Mouse (Mus musculus) intestine, embryonic 15.5 days (tissue): Measurements from ENCODE around the gene Mia3. TPM values are rescaled to one million over a fixed set of nuclear protein-coding genes. Genes with fewer than 3 reads are reported as not detected.
"Not testable (repeated sequence)": the region's sequence is repeated elsewhere in the genome, so short reads cannot be mapped to it uniquely, and the experiment has no call there.

Source experiments
- ATAC-seq: fragments of 200-750 bp; cut with Nextera tagmentation; 2 replicates; pipeline ENCODE4 v1.8.0; 2017; ENCODE audit warnings: moderate TSS enrichment, moderate library complexity
- H3K27ac ChIP-seq: fragments of 300-500 bp; sonication (generic); 2 replicates; pipeline ENCODE4 v1.5.1; 2015; ENCODE audit warnings: mild to moderate bottlenecking, inconsistent platforms
- H3K27me3 ChIP-seq: fragments of 300-500 bp; sonication (generic); replicated peaks from 2 replicates; pipeline ENCODE4 v1.6.1; 2015; ENCODE audit warnings: inconsistent platforms
- H3K36me3 ChIP-seq: fragments of 300-500 bp; sonication (generic); 2 replicates; pipeline ENCODE4 v1.6.1; 2015; ENCODE audit warnings: inconsistent platforms
- H3K4me1 ChIP-seq: fragments of 300-500 bp; sonication (generic); replicated peaks from 2 replicates; pipeline ENCODE4 v1.6.1; 2015; ENCODE audit warnings: inconsistent platforms
- H3K4me2 ChIP-seq: fragments of 300-500 bp; sonication (generic); replicated peaks from 2 replicates; pipeline ENCODE4 v1.6.1; 2015; ENCODE audit warnings: mild to moderate bottlenecking, inconsistent platforms
- H3K4me3 ChIP-seq: fragments of 300-500 bp; sonication (generic); replicated peaks from 2 replicates; pipeline ENCODE4 v1.5.1; 2015; ENCODE audit warnings: inconsistent platforms
- H3K9ac ChIP-seq: fragments of 300-500 bp; sonication (generic); 2 replicates; pipeline ENCODE4 v1.6.1; 2015; ENCODE audit warnings: inconsistent platforms
- H3K9me3 ChIP-seq: fragments of 300-500 bp; sonication (generic); 2 replicates; pipeline ENCODE4 v1.6.1; 2016; ENCODE audit warnings: inconsistent platforms
- WGBS: fragments of 180-500 bp; shearing (Covaris S2); methylation state at CpG from one replicate; pipeline ENCODE4 v1.1.7; 2015; 5-methylcytosine and 5-hydroxymethylcytosine counted together
- polyA plus RNA-seq: library from polyadenylated mRNA; unstranded; fragments of >200 nt; fragmentation: Nextera tagmentation; extraction: Ambion mirVana; gene quantifications from 2 replicates; pipeline ENCODE4 v1.2.1, GENCODE M21; 2015

Mia3 gene
- polyA plus RNA-seq, 1 experiment from 2014 or later, result 79.7 TPM

DNA sequence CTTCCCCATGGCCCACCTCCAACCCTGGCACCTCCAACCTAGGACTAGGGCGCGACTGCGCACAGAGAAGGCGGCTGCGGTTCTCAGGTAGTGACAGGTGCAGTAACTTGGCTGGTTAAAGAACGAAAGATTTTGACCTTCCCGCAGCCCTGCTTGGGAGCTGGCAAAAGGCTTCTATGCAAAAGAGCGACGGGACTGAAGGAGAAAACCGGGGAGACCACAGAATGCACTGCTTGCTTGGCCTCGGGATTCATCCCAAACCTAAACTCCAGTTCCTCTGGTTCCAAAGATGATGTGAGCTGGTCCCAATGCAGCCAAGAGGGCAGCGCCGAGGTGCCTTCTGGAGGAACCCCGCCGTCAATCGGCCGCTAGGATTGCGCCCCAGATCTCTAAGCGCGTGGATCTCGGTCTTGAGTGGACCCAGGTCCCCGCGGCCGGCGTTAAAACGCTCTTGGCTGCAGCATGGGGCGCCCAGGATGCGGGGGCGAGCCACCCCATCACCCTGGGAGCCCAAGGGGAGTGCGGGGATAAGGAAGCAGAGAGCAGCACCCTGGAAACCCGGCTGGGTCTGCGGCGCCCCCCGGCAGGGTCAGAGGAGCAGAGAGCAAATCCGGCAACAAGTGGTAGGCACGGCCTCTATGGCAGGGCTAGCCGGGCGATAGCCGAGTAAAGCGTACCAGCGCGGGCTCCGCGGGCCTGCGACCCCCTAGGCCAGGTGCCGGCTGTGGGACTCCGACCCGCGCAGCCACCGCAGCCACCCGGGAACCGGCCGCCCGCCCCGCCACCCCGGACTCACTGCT lies 552 bp downstream of the Mia3 start:
- Histone ChIP-seq H3K27ac (peak overlapping the region; percentile 60; the same call in 1 of the 2 replicates), H3K36me3 (peaks cover 11% of the 10 kb centered on the region; the same call in 1 of the 2 replicates), H3K4me3 (peak overlapping the region; percentile 89), H3K27me3 (no peaks in the 10 kb centered on the region), H3K9me3 (no peaks in the 10 kb centered on the region), H3K9ac (peak overlapping the region; percentile 86), H3K4me2 (peak overlapping the region; percentile 89), H3K4me1 (peaks cover 10% of the 10 kb centered on the region)
- WGBS, result under 1% methylated on average over 56 of the region's 56 CpGs
- peak; percentile 78 for ATAC-seq

DNA sequence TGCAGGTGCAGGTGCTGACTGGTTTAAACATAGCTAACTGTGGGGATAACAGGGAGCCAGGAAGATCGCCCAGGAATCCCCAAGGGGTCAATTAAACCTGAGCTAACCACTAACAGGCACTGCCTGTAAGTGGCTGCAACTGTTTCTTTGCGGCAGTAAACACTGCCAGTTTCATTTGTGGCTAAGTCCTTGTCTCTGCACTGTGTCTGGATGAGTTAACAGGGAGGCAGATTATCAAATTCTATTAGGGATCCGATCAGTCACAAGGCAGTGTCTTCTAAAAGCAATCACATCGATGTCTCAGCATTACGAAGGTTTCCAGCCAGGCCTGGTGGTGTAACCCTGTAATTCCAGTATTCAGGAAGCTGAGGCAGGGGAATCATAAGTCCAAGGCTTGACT lies 3.0 kb downstream of the Mia3 start:
- ATAC-seq, result no peak
- Histone ChIP-seq H3K36me3 (peaks cover 12% of the 10 kb centered on the region; the same call in 1 of the 2 replicates), H3K27me3 (no peaks in the 10 kb centered on the region), H3K9me3 (no peaks in the 10 kb centered on the region), H3K9ac (no peak overlapping the region), H3K4me3 (no peak overlapping the region), H3K4me2 (no peak overlapping the region), H3K27ac (no peak overlapping the region), H3K4me1 (peaks cover 10% of the 10 kb centered on the region)
- 80% methylated on average over 5 of the region's 5 CpGs for WGBS

DNA sequence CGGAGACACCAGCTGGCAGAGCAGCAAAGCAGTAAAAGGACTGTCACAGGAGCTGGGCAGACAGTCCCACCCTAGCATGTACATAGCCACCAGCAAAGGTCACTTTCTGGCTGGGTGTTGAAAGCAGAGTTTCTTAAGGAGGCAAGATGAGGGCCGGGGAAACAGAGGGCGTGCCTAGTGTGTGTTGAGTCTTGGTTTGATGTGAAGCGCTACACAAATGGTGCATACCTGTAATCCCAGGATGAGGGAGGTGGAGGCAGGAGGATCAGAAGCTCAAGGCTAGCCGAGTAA lies 5.8 kb downstream of the Mia3 start:
- Histone ChIP-seq H3K9ac (no peak overlapping the region), H3K36me3 (peaks cover 26% of the 10 kb centered on the region), H3K4me3 (no peak overlapping the region), H3K27ac (no peak overlapping the region), H3K4me1 (peaks cover 10% of the 10 kb centered on the region), H3K9me3 (no peaks in the 10 kb centered on the region), H3K4me2 (no peak overlapping the region), H3K27me3 (no peaks in the 10 kb centered on the region)
- 69% methylated on average over 5 of the region's 5 CpGs for WGBS
- ATAC-seq, result peak; percentile 89

DNA sequence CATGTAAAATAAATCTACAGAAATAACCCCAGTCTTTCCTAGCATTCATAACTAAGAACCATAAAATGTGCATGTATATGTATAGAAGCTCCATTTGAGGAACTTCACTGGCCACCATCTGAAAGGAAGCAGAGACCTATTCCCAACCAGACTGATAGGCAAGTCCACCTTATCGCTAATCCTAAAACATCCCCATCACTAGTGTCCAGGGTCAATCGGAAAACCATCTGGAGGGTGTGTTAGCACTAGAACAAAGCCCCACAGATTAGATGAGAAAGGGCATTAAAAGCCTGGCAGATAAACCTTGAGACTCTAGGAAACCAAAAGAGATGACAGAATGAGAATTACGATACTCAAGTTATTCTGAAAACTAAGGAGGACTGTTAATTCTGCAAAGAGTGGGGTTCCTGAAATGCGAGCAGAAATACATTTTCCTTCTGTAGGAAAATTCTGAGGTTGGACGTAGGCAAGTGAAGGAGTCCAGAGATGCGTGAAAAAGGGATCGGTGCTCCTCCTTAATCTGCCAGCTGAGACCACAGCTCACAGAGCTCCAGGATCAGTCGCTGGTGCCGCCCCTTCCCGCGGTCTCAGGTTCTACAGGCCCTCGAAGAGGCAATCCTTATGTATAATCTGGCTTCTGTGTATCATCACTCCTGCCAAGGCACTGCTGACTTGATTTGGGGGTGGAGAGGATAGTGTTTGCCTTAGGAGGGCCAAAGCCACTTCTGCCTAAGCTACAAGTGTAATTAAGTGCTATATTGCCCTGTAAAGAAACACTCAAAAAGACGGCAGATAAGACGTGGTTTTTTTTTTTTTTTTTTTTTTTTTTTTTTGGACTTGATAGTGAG lies 6.4 kb downstream of the Mia3 start:
- WGBS, result 59% methylated on average over 14 of the region's 14 CpGs
- Histone ChIP-seq H3K27ac (no peak overlapping the region), H3K9me3 (no peaks in the 10 kb centered on the region), H3K4me1 (0 out of 2 replicates have a peak, but pooled peaks cover 5% of the 10 kb centered on the region), H3K4me3 (no peak overlapping the region), H3K4me2 (no peak overlapping the region), H3K27me3 (no peaks in the 10 kb centered on the region), H3K36me3 (peaks cover 32% of the 10 kb centered on the region), H3K9ac (no peak overlapping the region)
- no peak for ATAC-seq

DNA sequence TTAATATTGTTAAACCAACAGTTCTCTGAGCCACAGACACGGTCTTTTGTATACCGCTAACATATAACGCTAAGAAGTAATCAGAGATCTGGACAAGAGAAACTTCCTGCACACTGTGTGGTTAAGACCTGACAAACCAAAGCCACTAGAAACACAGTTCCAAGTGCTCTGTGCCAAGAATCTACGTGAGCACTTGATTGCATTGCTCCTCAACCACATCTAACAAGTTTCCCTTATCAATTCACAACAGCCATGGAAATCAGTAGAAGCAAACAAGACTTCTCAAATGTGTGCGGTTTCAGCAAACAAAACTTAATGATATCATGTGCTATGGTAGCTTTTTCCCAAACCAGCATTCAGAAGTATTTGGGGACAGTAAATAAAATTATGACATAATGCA lies 7.1 kb downstream of the Mia3 start:
- ATAC-seq, result no peak
- Histone ChIP-seq H3K4me1 (no peaks in the 10 kb centered on the region), H3K27ac (no peak overlapping the region), H3K4me2 (no peak overlapping the region), H3K9me3 (no peaks in the 10 kb centered on the region), H3K36me3 (peaks cover 37% of the 10 kb centered on the region), H3K27me3 (no peaks in the 10 kb centered on the region), H3K4me3 (no peak overlapping the region), H3K9ac (no peak overlapping the region)
- 83% methylated on average over 5 of the region's 5 CpGs for WGBS

DNA sequence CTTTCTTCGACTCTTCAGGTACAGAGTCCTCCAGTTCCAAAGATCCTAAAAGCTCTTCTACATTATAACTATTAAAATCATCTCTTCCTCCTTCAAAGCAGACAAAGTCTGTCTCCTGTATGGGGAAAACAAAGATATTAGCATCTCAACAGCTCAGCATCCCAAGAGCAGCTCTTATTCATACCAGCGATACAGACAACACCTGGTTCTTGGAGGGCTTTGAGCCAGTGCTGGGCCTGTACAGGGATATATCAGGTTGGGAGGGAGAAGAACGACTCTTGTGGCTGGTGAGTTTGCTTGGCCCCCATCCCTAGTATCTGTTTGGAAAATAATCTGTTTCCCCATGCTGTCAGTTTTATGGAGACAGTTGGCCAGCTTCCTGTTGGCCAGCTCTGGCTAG lies 10.5 kb downstream of the Mia3 start:
- 86% methylated on average over 3 of the region's 3 CpGs for WGBS
- no peak for ATAC-seq
- no peaks in the 10 kb centered on the region for H3K9me3 ChIP-seq
- no peaks in the 10 kb centered on the region for H3K27me3 ChIP-seq
- H3K36me3 ChIP-seq, result peaks cover 36% of the 10 kb centered on the region
- H3K4me1 ChIP-seq, result no peaks in the 10 kb centered on the region
- H3K27ac ChIP-seq, result no peak overlapping the region
- no peak overlapping the region for H3K4me3 ChIP-seq
- no peak overlapping the region for H3K4me2 ChIP-seq
- no peak overlapping the region for H3K9ac ChIP-seq

DNA sequence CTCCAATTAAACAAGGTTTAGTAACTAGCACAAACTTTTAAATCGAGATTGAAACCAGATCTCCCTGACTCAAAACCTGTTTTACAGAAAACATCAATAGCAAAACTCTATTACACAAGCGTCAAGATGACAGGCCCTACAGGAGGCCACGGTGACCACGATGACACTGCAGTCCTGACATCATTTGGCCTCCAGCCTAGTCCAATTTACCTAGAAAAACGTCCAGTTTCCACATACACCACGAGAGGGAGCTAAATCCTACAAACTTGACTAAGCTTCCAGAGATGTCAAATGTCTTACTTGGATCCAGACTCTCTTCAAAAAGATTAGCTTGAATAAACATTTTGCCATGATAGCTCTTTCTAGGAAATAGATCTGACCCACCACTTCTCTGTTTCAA lies 19.5 kb downstream of the Mia3 start:
- H3K9ac ChIP-seq, result no peak overlapping the region
- no peak overlapping the region for H3K27ac ChIP-seq
- no peaks in the 10 kb centered on the region; the same call in 1 of the 2 replicates for H3K4me1 ChIP-seq
- no peaks in the 10 kb centered on the region for H3K9me3 ChIP-seq
- no peak overlapping the region for H3K4me3 ChIP-seq
- ATAC-seq, result no peak
- peaks cover 22% of the 10 kb centered on the region for H3K36me3 ChIP-seq
- WGBS, result 22% methylated on average over 6 of the region's 6 CpGs
- no peak overlapping the region for H3K4me2 ChIP-seq
- no peaks in the 10 kb centered on the region for H3K27me3 ChIP-seq

DNA sequence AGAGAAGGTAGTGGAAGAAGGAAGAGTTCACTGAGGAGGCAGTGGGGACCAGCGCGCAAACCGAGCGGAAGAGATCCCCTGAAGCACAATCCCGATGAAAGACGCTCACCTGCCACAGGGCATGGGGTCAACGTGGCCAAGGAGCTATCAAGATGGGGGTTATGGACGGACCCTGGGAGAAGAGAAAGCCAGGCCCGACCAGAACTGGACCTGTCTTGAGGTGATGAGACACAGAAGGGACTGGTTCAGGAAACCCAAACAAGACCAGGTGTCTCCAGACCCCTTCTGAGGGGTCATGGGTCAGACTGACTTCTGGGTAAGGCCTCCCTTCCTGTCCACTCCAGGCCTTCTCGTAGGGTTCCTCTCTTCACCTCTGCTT lies 23.5 kb downstream of the Mia3 start:
- Histone ChIP-seq H3K4me1 (no peaks in the 10 kb centered on the region; the same call in 1 of the 2 replicates), H3K27me3 (no peaks in the 10 kb centered on the region), H3K4me3 (peak overlapping the region; percentile 97), H3K36me3 (peaks cover 24% of the 10 kb centered on the region), H3K27ac (peak overlapping the region; percentile 18; the same call in 1 of the 2 replicates), H3K9ac (peak overlapping the region; percentile 92), H3K4me2 (peak overlapping the region; percentile 88), H3K9me3 (no peaks in the 10 kb centered on the region)
- 4% methylated on average over 10 of the region's 10 CpGs for WGBS
- no peak for ATAC-seq

DNA sequence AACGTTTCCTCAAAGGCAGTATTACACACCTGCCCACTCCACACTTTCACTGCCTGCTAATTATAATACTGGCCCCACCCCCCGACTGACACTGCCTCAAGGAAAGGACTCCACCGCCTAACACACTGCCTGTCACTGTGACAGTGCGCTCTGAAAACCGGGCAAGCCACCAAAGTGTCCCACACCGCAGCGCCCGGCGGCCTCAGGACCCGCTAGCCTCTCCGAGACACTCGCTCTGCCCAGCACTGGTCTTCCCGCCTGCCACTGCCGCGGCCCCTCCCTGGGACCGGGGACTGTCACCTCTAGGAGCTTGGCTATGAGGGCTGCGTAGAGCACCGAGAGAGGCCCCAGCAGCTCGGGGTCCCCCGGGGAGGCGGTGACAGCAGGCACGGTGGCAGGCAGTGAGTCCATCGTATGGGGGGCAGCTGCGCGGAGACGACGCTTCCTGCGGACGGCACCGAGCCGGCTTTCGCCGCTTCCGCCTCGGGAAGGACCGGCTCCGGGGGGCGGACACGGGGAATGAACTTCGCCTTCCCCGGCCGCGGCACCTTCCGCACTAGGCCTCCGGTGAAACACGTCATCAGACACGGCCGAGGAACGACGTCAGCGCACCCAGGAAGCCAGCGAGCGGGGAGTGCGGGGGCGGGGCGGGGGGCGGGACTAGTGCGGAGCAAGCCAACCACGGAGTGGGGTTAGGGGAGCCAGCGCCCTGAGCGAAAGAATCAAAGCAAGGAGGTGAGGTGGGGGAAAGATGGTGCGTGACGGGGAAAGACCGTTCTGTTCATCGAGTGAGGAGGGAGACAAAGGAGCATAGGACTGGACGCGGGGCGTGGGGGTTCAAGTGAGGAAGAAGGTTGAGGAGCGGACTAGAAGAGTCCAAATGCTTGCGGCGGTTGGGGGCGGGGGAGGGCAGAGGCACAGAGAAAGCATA lies 24.2 kb downstream of the Mia3 start:
- Histone ChIP-seq H3K4me2 (peak overlapping the region; percentile 88), H3K27me3 (no peaks in the 10 kb centered on the region), H3K4me3 (peak overlapping the region; percentile 97), H3K9ac (peak overlapping the region; percentile 92), H3K4me1 (no peaks in the 10 kb centered on the region; the same call in 1 of the 2 replicates), H3K27ac (peak overlapping the region; percentile 84), H3K9me3 (no peaks in the 10 kb centered on the region), H3K36me3 (peaks cover 24% of the 10 kb centered on the region)
- peak; percentile 99 for ATAC-seq
- under 1% methylated on average over 72 of the region's 72 CpGs for WGBS

DNA sequence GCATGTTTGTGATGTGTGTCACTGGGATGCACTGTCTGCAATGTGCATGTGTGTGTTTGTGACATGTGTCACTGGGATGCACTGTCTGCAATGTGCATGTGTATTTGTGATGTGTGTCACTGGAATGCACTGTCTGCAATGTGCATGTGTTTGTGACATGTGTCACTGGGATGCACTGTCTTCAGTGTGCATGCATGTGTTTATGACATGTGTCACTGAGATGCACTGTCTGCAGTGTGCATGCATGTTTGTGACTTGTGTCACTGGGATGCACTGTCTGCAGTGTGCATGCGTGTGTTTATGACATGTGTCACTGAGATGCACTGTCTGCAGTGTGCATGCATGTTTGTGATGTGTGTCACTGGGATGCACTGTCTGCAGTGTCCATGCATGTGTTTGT lies 26.5 kb downstream of the Mia3 start:
- not testable (repeated sequence) for ATAC-seq

DNA sequence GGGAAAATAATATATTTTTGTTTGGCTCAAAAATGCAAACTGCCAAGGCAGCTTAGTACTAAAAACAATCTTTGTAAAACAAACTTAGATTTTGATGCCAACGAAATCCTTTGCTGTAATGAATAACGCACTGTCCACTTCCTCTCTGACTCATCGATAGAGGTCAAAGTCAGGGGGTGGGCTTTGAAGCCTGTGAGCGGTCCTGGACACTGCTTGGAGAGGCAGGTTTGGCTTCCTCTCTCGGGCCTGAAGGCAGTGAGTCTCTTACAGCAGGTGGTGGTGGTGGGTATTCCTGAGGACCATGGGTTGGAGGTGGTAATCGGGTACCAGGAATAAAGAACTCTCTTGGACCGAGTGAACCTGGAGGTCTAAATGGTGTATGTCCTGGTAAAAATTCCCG lies 42.2 kb downstream of the Mia3 start:
- Histone ChIP-seq H3K4me2 (no peak overlapping the region), H3K9ac (no peak overlapping the region), H3K4me3 (no peak overlapping the region), H3K27me3 (no peaks in the 10 kb centered on the region), H3K27ac (no peak overlapping the region), H3K4me1 (no peaks in the 10 kb centered on the region), H3K36me3 (peaks cover 50% of the 10 kb centered on the region), H3K9me3 (no peaks in the 10 kb centered on the region; the same call in 1 of the 2 replicates)
- WGBS, result 91% methylated on average over 8 of the region's 8 CpGs
- no peak for ATAC-seq

More for the DNA sequence above, 26.5 kb downstream of the Mia3 start:
- 97% methylated on average over 1 of the region's 1 CpGs for WGBS
- H3K27ac ChIP-seq, H3K9me3 ChIP-seq, H3K4me3 ChIP-seq, H3K9ac ChIP-seq, H3K27me3 ChIP-seq, H3K4me2 ChIP-seq, H3K4me1 ChIP-seq: not testable (repeated sequence)
- peaks cover 17% of the 10 kb centered on the region for H3K36me3 ChIP-seq

DNA sequence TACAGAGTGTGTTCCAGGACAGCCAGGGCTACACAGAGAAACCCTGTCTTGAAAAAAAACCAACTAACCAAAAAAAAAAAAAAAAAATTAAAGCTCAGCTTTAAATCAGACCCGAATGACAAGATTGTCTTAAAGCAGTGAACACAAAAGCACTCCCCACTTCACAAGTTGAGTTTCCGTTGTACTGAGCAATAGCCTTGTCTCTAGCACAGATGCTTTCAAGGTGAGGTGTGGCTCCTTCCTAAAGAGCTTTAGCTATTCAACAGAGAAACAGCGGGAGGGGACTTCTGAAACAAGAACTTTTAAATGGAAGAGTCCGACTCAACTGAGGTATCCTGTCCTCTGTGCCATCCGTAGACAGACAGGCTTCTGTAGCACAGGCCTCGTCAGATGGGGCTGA lies 44.9 kb downstream of the Mia3 start:
- no peak overlapping the region for H3K4me3 ChIP-seq
- peaks cover 43% of the 10 kb centered on the region for H3K36me3 ChIP-seq
- H3K4me2 ChIP-seq, result no peak overlapping the region
- no peaks in the 10 kb centered on the region for H3K4me1 ChIP-seq
- 96% methylated on average over 6 of the region's 6 CpGs for WGBS
- no peaks in the 10 kb centered on the region for H3K27me3 ChIP-seq
- no peak for ATAC-seq
- H3K9me3 ChIP-seq, result no peaks in the 10 kb centered on the region; the same call in 1 of the 2 replicates
- no peak overlapping the region for H3K9ac ChIP-seq
- no peak overlapping the region for H3K27ac ChIP-seq
